In genomic region chr4:148767655-148768305, GRCm38 (mm10) we compare ENCODE assay signal across 20 mouse cellular contexts. TPM values are rescaled to one million over a fixed set of nuclear protein-coding genes. Genes with fewer than 3 reads are reported as not detected.
A peak's percentile ranks its signal among the peaks of the same experiment; 100 is the strongest.
DNase-seq lines count a peak whose midpoint lies in the region; ATAC-seq and TF ChIP-seq lines count a peak whose summit lies in the region.
"Had no signal": no experiment of that assay in that cellular context is flagged by ENCODE, and none has a peak within 500 bp of the region (broad histone marks: within the 10 kb centered on the region; RNA-seq: fewer than 3 reads in every experiment).

No protein-coding gene starts in this region.

- no peaks in the 10 kb centered on the region for H3K36me3 ChIP-seq in heart, postnatal 0 days (replicated peaks; ENCODE audit: control insufficient read depth, insufficient read depth, low read length)
- H3K36me3 ChIP-seq in heart, embryonic 11.5 days (ENCODE audit: control insufficient read depth, insufficient read depth, low read length): no peaks in the 10 kb centered on the region
- H3K36me3 ChIP-seq in midbrain, embryonic 12.5 days: no peaks in the 10 kb centered on the region
- no peaks in the 10 kb centered on the region for H3K36me3 ChIP-seq in midbrain, embryonic 11.5 days (ENCODE audit: control insufficient read depth, insufficient read depth, low read length)
- H3K36me3 ChIP-seq in forebrain, embryonic 13.5 days (ENCODE audit: poor library complexity, severe bottlenecking): no peaks in the 10 kb centered on the region
- H3K36me3 ChIP-seq: embryonic facial prominence, embryonic 12.5 days; G1E; heart, embryonic 13.5 days; liver, embryonic 12.5 days had no signal

- 55% methylated on average over 8 of the region's 8 CpGs for WGBS in heart, postnatal 0 days
- 39% methylated on average over 8 of the region's 8 CpGs for WGBS in heart, embryonic 11.5 days (ENCODE audit: insufficient replicate concordance)
- WGBS in midbrain, embryonic 12.5 days: 43% methylated on average over 8 of the region's 8 CpGs
- WGBS in midbrain, embryonic 11.5 days: 52% methylated on average over 8 of the region's 8 CpGs
- WGBS in forebrain, embryonic 13.5 days: 30% methylated on average over 8 of the region's 8 CpGs

- H3K9me3 ChIP-seq in heart, postnatal 0 days (replicated peaks; ENCODE audit: control insufficient read depth, low read length): no peaks in the 10 kb centered on the region
- no peaks in the 10 kb centered on the region for H3K9me3 ChIP-seq in heart, embryonic 11.5 days (replicated peaks; ENCODE audit: control insufficient read depth, low read length)
- no peaks in the 10 kb centered on the region for H3K9me3 ChIP-seq in midbrain, embryonic 12.5 days
- H3K9me3 ChIP-seq in midbrain, embryonic 11.5 days (ENCODE audit: control insufficient read depth, low read length): no peaks in the 10 kb centered on the region
- no peaks in the 10 kb centered on the region for H3K9me3 ChIP-seq in forebrain, embryonic 13.5 days (replicated peaks)
- H3K9me3 ChIP-seq: embryonic facial prominence, embryonic 12.5 days; G1E; heart, embryonic 13.5 days; liver, embryonic 12.5 days had no signal

- peaks cover 15% of the 10 kb centered on the region for H3K4me1 ChIP-seq in heart, postnatal 0 days (ENCODE audit: control insufficient read depth, insufficient read depth)
- peaks cover 23% of the 10 kb centered on the region for H3K4me1 ChIP-seq in heart, embryonic 11.5 days (ENCODE audit: control insufficient read depth, insufficient read depth, low read length)
- peaks cover 53% of the 10 kb centered on the region for H3K4me1 ChIP-seq in midbrain, embryonic 12.5 days
- peaks cover 20% of the 10 kb centered on the region for H3K4me1 ChIP-seq in midbrain, embryonic 11.5 days (ENCODE audit: control insufficient read depth, insufficient read depth, low read length)
- peaks cover 64% of the 10 kb centered on the region for H3K4me1 ChIP-seq in forebrain, embryonic 13.5 days
- H3K4me1 ChIP-seq: liver, embryonic 12.5 days had no signal

- H3K27ac ChIP-seq in heart, postnatal 0 days (ENCODE audit: low read depth): no peak overlapping the region
- H3K27ac ChIP-seq in heart, embryonic 11.5 days (ENCODE audit: low read depth, low read length): no peak overlapping the region
- peak overlapping the region; percentile 31; the same call in 1 of the 2 replicates for H3K27ac ChIP-seq in midbrain, embryonic 12.5 days (replicated peaks)
- H3K27ac ChIP-seq in midbrain, embryonic 11.5 days (ENCODE audit: low read depth, low read length): no peak overlapping the region
- H3K27ac ChIP-seq in forebrain, embryonic 13.5 days: peak overlapping the region; percentile 61
- H3K27ac ChIP-seq: embryonic facial prominence, embryonic 12.5 days; heart, embryonic 13.5 days; kidney, postnatal 0 days; liver, embryonic 12.5 days; macrophage; stomach, postnatal 0 days had no signal

- no peak overlapping the region for H3K4me3 ChIP-seq in heart, postnatal 0 days (ENCODE audit: low read depth, low read length)
- no peak overlapping the region for H3K4me3 ChIP-seq in heart, embryonic 11.5 days (ENCODE audit: low read depth, low read length)
- H3K4me3 ChIP-seq in midbrain, embryonic 12.5 days: no peak overlapping the region
- no peak overlapping the region for H3K4me3 ChIP-seq in midbrain, embryonic 11.5 days (ENCODE audit: low read depth, low read length)
- H3K4me3 ChIP-seq in forebrain, embryonic 13.5 days: no peak overlapping the region
- H3K4me3 ChIP-seq: embryonic facial prominence, embryonic 12.5 days; heart, embryonic 13.5 days; liver, embryonic 12.5 days had no signal

- TF ChIP-seq EP300 in heart, postnatal 0 days (IDR thresholded peaks at IDR 0.05; ENCODE audit: low read depth): no peak

- H3K9ac ChIP-seq in heart, postnatal 0 days (replicated peaks; ENCODE audit: low read depth, low read length): 0 out of 2 replicates have a peak overlapping the region, but pooled peaks have one; percentile 20
- H3K9ac ChIP-seq in heart, embryonic 11.5 days (ENCODE audit: low read depth, low read length): no peak overlapping the region
- no peak overlapping the region for H3K9ac ChIP-seq in midbrain, embryonic 12.5 days (replicated peaks)
- H3K9ac ChIP-seq in midbrain, embryonic 11.5 days (ENCODE audit: low read length): no peak overlapping the region
- no peak overlapping the region for H3K9ac ChIP-seq in forebrain, embryonic 13.5 days
- H3K9ac ChIP-seq: embryonic facial prominence, embryonic 12.5 days; heart, embryonic 13.5 days; liver, embryonic 12.5 days had no signal

- no peaks in the 10 kb centered on the region for H3K27me3 ChIP-seq in heart, postnatal 0 days (ENCODE audit: control insufficient read depth, insufficient read depth, low read length)
- peaks cover 14% of the 10 kb centered on the region for H3K27me3 ChIP-seq in heart, embryonic 11.5 days (ENCODE audit: control insufficient read depth, insufficient read depth, low read length)
- peaks cover 37% of the 10 kb centered on the region for H3K27me3 ChIP-seq in midbrain, embryonic 12.5 days
- peaks cover 20% of the 10 kb centered on the region for H3K27me3 ChIP-seq in midbrain, embryonic 11.5 days (ENCODE audit: control insufficient read depth, insufficient read depth, low read length)
- peaks cover 37% of the 10 kb centered on the region for H3K27me3 ChIP-seq in forebrain, embryonic 13.5 days

- ATAC-seq in heart, postnatal 0 days (ENCODE audit: insufficient read depth, low read depth): no peak
- ATAC-seq in heart, embryonic 11.5 days (replicated peaks; ENCODE audit: insufficient number of reproducible peaks, low FRiP score, low TSS enrichment): no peak
- 0 out of 2 replicates have a peak, but pooled peaks have one; percentile 5 for ATAC-seq in midbrain, embryonic 12.5 days (ENCODE audit: low FRiP score, low read depth)
- no peak for ATAC-seq in midbrain, embryonic 11.5 days (ENCODE audit: low FRiP score)
- ATAC-seq in forebrain, embryonic 13.5 days: peak; percentile 34; the same call in 1 of the 2 replicates
- ATAC-seq: activated CD4-positive, CD25-positive, alpha-beta regulatory T cell, adult 4 months; liver, embryonic 12.5 days had no signal

- TF ChIP-seq CTCF in heart, postnatal 0 days (IDR thresholded peaks at IDR 0.05; ENCODE audit: low read depth): no peak

- no peak overlapping the region for H3K4me2 ChIP-seq in heart, postnatal 0 days (ENCODE audit: low read depth, low read length)
- no peak overlapping the region for H3K4me2 ChIP-seq in heart, embryonic 11.5 days
- no peak overlapping the region for H3K4me2 ChIP-seq in midbrain, embryonic 12.5 days (replicated peaks)
- no peak overlapping the region for H3K4me2 ChIP-seq in midbrain, embryonic 11.5 days
- H3K4me2 ChIP-seq in forebrain, embryonic 13.5 days: no peak overlapping the region
- H3K4me2 ChIP-seq: embryonic facial prominence, embryonic 12.5 days; heart, embryonic 13.5 days; liver, embryonic 12.5 days had no signal

- DNase-seq in heart, postnatal 0 days (ENCODE audit: low spot score): no peak
- DNase-seq in midbrain, embryonic 11.5 days (ENCODE audit: low spot score, missing footprints): no peak
- DNase-seq in ES-CJ7 (ENCODE audit: low read depth, low spot score): peak; percentile 49
- no peak for DNase-seq in adrenal gland, postnatal 14 days
- no peak for DNase-seq in layer of hippocampus, postnatal 36 days
- DNase-seq: adrenal gland, postnatal 36 days; cerebellum, adult 9-10 months; kidney, adult 11 months; right cerebral cortex, postnatal 25 days had no signal

RNA-seq across cellular contexts. Expression of gene Casz1, which starts 36.4 kb away (rescaled TPM):
- 42.6 and 45.4 TPM in 2 replicates for total RNA-seq in heart, postnatal 0 days (2014; rRNA removed; ENCODE audit: low replicate concordance)
- 13.7 and 16.4 TPM in 2 replicates for polyA plus RNA-seq in heart, postnatal 0 days (2015; fragmentation: Nextera tagmentation; extraction: Ambion mirVana)
- polyA plus RNA-seq in heart, embryonic 11.5 days (2014; fragmentation: Nextera tagmentation; extraction: Ambion mirVana): 15.1 and 19.9 TPM in 2 replicates
- 3.3 and 4.1 TPM in 2 replicates for polyA plus RNA-seq in midbrain, embryonic 12.5 days (2016; fragmentation: Nextera tagmentation; extraction: Ambion mirVana)
- polyA plus RNA-seq in midbrain, embryonic 11.5 days (2014; fragmentation: Nextera tagmentation; extraction: Ambion mirVana): 1.6 TPM in 2 replicates
- 1.3 and 1.9 TPM in 2 replicates for polyA plus RNA-seq in forebrain, embryonic 13.5 days (2015; fragmentation: Nextera tagmentation; extraction: Ambion mirVana)
- total RNA-seq in adrenal gland, postnatal 14 days (2021): 7.0 and 7.2 TPM in 2 replicates
- under 1 TPM; 0.52 to 0.66 TPM for total RNA-seq in layer of hippocampus, postnatal 36 days (2021)

Comparison
In these comparisons a context has a peak if more than half of its experiments do, and no peak if none do; other contexts are left out.
1. ATAC-seq: peak in midbrain, embryonic 12.5 days (single experiment) and forebrain, embryonic 13.5 days (single experiment); none in heart, postnatal 0 days (single experiment), heart, embryonic 11.5 days (single experiment) and midbrain, embryonic 11.5 days (single experiment).
2. H3K27ac ChIP-seq: peak in midbrain, embryonic 12.5 days (single experiment) and forebrain, embryonic 13.5 days (single experiment); none in heart, postnatal 0 days (single experiment), heart, embryonic 11.5 days (single experiment) and midbrain, embryonic 11.5 days (single experiment).